Mouse (Mus musculus): ENCODE results near the gene Alox12.

DNA sequence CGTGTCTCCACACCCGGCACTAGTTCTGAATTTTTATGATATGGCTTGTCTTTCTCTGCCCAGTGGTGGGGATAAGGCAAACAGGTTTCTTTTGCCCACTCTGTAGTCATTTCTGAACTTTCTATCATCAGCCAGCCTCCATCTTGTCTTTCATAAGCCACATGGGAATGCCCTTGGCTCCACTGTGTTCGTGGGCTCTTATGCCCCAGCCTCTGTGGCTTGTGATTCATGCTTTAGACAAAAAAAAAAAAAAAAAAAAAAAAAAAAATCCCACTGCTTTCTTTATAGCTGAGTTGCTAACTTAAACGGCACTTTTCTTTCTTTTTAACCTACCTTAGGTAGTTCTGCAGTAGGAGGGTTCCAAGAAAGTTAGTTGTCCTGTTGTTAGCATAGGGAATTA, 63.0 kb downstream of the Alox12 start:
- TF ChIP-seq GATA1 (IDR thresholded peaks at IDR 0.05; ENCODE audit: low read length) = no peak
- no peak for TF ChIP-seq TAL1 (IDR thresholded peaks at IDR 0.05; ENCODE audit: low read length)

Data from erythroblast, embryonic 14.5 days (primary cell).